Mouse (Mus musculus) T-cell, adult 2 months (primary cell): ENCODE results near the gene Lamc3.

Source experiments
- DNase-seq: peaks from one replicate; pipeline ENCODE4 v3.0.0; 2022; ENCODE audit warnings: low spot score

Gene Lamc3

DNA sequence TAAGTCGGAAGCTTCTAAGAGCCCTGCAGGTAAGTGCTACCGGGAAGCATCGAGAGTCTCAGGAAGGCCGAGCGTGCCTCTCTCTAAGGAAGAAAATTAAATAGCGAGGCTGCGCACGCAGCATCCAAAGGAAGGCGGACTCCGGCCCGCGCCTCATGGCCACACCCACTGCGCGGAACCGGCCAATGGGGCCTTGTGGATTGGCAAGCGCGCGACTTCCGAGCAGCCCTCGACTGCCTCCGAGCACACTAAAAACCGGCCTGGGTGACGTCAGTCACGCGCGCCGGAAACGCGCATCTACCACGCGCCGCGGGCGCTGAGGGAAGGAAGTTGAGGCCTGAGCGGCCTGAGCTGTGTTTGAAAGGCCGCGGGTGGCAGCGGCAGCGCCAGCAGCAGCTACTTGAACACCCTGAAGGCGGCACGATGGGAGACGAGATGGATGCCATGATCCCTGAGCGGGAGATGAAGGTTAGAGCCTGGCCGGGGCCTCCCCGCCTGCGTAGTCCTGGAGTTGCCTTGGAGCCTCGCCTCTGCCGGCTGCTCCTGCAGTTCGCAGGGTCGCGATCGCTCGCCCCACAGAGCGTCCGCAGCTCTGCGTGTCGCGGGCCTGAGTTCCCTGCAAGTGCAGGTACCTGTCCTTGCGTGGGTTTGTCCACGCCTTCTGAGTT is 87.2 kb downstream of the Lamc3 start, which contains the start of gene Nup214:
Gene Nup214 (plus strand): TSS at position 296 of the 668 bp plus-strand sequence.
- peak; percentile 99 for DNase-seq

DNA sequence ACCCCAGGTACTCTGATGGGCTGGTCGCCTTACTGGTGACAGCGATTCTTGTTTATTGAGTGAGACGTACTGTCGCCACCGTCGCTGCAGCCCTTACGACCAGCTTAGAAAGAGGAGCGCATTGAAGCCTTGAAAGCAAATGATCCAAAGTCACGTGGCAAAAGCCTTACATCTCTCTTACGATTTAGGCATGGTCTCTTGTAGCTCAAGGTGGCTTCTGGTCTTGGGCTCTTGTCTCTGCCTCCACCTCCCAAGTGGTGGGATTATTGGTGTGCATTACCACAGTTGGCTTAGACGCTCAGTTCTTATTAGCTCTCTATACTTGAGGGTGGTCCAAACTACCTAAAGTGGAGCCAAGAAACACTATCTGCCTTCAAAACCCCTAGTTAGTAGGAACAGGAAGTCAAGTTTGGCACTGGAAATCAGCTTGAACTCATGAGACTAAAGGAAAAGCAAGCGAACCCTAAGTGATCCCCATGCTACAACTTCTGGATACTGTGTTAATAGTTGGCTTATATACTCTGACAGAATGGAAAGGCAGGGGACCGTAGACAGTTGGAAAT is 87.8 kb downstream of the Lamc3 start:
- no peak for DNase-seq

DNA sequence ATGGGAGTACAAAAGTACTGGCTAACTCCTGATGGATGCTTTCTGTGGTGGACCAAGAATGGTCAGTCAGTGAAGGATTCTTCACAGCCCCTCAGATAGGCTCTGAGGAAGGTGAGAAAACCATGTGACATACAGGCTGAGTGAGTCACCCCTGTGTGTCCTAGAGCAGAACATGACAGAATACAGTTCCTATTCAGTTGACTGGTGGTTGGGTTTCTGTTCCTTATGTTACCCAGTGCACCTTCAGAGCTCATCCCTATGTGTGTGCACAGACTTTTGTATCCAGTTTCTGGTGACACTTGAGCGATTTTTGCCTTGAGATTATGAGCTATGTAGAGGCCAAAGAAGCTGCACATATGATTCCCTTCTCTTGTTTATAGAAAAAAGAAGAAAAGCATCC is 100.7 kb downstream of the Lamc3 start:
- no peak for DNase-seq

DNA sequence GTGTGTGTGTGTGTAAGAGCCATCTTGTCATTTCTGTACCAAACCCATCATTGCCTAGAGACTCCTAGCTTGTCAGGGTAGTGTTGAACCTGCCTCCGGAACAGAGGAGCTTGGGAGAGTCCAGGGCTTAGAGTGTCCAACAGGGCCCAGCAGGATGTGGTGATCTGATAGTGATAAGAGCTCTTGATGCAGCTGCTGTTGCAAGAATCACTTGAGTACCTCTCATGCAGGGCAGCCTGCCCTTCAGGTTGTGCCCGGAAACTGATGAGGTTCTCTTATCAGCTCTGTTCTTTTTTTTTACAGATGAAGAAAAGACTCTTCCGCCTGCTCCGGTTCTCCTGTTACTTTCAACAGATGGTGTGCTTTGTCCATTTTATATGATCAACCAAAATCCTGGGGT is 103.9 kb downstream of the Lamc3 start:
- no peak for DNase-seq

DNA sequence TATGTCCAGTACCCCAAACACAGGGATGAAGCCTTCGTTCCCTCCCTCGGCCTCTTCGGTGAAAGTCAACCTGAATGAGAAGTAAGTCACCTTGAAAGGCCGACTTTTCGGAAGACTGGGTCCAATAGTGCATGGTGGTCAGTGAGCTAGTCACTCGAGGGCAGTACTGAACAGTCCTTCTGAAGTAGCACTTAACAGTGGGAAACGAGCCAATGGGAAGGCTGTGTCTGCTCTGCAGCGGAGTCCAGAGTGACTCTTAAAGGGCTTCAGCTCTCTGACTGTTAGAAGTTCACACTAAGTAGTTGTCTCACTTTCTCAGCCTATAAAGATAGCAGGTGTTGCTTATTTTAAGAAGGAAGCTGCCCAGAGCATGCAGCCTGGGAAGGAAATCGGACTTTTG is 107.8 kb downstream of the Lamc3 start:
- no peak for DNase-seq

DNA sequence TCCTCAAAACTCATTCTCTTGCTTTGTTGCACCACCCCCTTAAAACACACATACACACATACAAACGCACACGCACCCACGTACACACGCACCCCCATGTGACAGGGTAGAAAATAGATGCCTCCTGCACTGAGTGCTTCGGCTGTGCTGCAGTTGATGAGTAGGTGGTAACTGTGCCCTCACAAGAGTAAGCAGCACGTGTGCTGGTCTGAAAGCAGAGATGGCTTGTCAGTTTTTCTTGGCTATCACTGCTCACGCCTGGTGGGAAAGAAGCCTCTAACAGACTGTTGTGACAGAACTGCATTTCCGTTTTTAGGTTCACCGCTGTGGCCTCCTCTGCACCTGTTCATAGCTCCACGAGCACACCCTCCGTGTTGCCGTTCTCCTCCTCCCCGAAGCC is 109.0 kb downstream of the Lamc3 start:
- no peak for DNase-seq
